Mouse (Mus musculus) cerebellum, adult 2 months (tissue): ENCODE measurements around the gene Srrm3. TPM values are rescaled to one million over a fixed set of nuclear protein-coding genes. Genes with fewer than 3 reads are reported as not detected.
A peak's percentile ranks its signal among the peaks of the same experiment; 100 is the strongest.

ENCODE experiments used
- DNase-seq, 2 experiments: peaks; one replicate each; pipeline ENCODE4 v3.0.0; 2021
- H3K27ac ChIP-seq: fragments of 200-500 bp; 2 replicates; pipeline ENCODE4 v1.5.1; 2012; ENCODE audit warnings: low read length, control low read depth, inconsistent platforms; ENCODE audit not compliant: insufficient read depth
- H3K27me3 ChIP-seq: fragments of 200-500 bp; 2 replicates; pipeline ENCODE4 v1.6.1; 2012; ENCODE audit warnings: inconsistent platforms, mild to moderate bottlenecking, low read length, moderate library complexity; ENCODE audit not compliant: control insufficient read depth, insufficient read depth
- H3K4me1 ChIP-seq: fragments of 200-500 bp; 2 replicates; pipeline ENCODE4 v1.6.1; 2011; ENCODE audit warnings: low read length; ENCODE audit not compliant: control insufficient read depth, insufficient read depth
- H3K4me3 ChIP-seq: fragments of 200-500 bp; replicated peaks from 2 replicates; pipeline ENCODE3; 2011; ENCODE audit warnings: mild to moderate bottlenecking, low read depth, low read length, control low read depth; ENCODE audit not compliant: insufficient read depth
- CTCF ChIP-seq: fragments of 200-500 bp; IDR thresholded peaks from 2 replicates; pipeline ENCODE4 v1.5.1; 2011; ENCODE audit warnings: low read depth, mild to moderate bottlenecking, control low read depth, low read length, moderate library complexity, borderline replicate concordance; ENCODE audit not compliant: insufficient read depth
- POLR2A ChIP-seq: fragments of 200-500 bp; IDR thresholded peaks from 2 replicates; pipeline ENCODE4 v1.6.1; 2011; ENCODE audit warnings: low read length, control low read depth, borderline replicate concordance; ENCODE audit not compliant: insufficient read depth
- WGBS: fragments of 180-500 bp; shearing (Covaris S2); methylation state at CpG from one replicate; pipeline ENCODE4 v1.1.7; 2018; 5-methylcytosine and 5-hydroxymethylcytosine counted together
- polyA plus RNA-seq: library from polyadenylated mRNA; depleted of rRNA; stranded (reverse); fragments of >200 nt; gene quantifications from 2 replicates; pipeline ENCODE4 v1.2.3, GENCODE M21; 2012

Srrm3 gene
- polyA plus RNA-seq, 1 experiment: 123 TPM

DNA sequence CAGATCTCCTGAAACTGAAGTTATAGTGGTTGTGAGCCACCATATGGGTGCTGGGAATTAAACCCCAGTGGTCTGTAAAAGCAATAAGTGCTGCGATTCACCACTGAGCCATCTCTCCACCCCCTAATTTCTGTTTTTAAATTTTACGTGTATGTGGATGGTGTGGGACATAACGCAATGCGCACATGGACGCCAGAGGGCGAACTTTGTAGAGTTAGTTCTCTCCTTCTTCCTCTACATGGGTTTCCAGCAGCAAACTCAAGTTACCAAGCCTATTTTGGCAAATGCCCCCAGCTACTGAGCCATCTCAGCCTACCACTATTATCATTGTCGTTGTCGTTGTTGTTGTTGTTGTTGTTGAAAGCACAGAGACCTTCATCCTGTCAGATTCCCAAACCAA is 70.5 kb downstream of the Srrm3 start:
- TF ChIP-seq POLR2A (no peak), CTCF (peak; percentile 68)
- Histone ChIP-seq H3K27ac (no peak overlapping the region), H3K4me1 (peaks cover 7% of the 10 kb centered on the region), H3K4me3 (no peak overlapping the region), H3K27me3 (no peaks in the 10 kb centered on the region)
- peak; percentile 50 to 57 for DNase-seq
- WGBS: 8% methylated on average over 8 of the region's 8 CpGs

DNA sequence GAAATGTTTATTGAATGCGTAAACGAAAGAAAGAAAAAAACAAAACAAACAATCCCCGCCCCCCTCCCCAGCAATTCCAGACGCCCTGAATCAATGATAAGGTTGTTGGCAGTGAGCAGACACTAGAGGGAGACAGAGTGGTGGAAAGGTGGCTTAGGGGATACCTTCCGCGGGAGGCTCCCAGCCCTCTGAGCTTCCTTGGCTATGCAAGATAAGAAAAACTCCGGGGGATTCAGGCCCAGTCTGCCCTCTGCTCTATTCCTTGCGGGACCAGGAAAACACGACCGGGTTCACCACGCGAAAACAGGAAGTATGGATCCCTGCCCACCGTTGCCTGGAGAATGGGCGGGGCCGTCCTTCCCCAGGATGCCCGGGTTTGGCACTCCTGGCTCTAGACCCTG is 71.1 kb downstream of the Srrm3 start:
- peak; percentile 64 to 66 for DNase-seq
- Histone ChIP-seq H3K27ac (no peak overlapping the region), H3K4me3 (peak overlapping the region; percentile 42), H3K27me3 (no peaks in the 10 kb centered on the region), H3K4me1 (peaks cover 7% of the 10 kb centered on the region)
- peak; percentile 69; the same call in 1 of the 2 replicates for TF ChIP-seq CTCF
- no peak for TF ChIP-seq POLR2A
- WGBS: 0% methylated on average over 16 of the region's 16 CpGs

GRCm38 (mm10) chr5:135879449-135880158 is 72.9 kb downstream of the Srrm3 start:
- WGBS: 23% methylated on average over 13 of the region's 13 CpGs
- H3K4me1 ChIP-seq: peaks cover 7% of the 10 kb centered on the region
- no peak overlapping the region for H3K27ac ChIP-seq
- no peak for TF ChIP-seq POLR2A
- no peak for TF ChIP-seq CTCF
- H3K27me3 ChIP-seq: no peaks in the 10 kb centered on the region
- H3K4me3 ChIP-seq: no peak overlapping the region
- DNase-seq: peak in 1 of 2 experiments; percentile 36

- no peak overlapping the region for H3K27ac ChIP-seq
- H3K4me3 ChIP-seq: no peak overlapping the region
- DNase-seq: no peak
- WGBS: 78% methylated on average over 6 of the region's 6 CpGs
- TF ChIP-seq CTCF: no peak
- TF ChIP-seq POLR2A: no peak
- H3K27me3 ChIP-seq: peaks cover 2% of the 10 kb centered on the region; the same call in 1 of the 2 replicates
- H3K4me1 ChIP-seq: peaks cover 2% of the 10 kb centered on the region
These were observed 78.0 kb downstream of the Srrm3 start for GRCm38 (mm10) chr5:135884641-135885040.

GRCm38 (mm10) chr5:135887675-135888102 is 81.0 kb downstream of the Srrm3 start, which contains the start of gene Hspb1:
Gene Hspb1 (plus strand): TSS chr5:135887919.
- no peak for TF ChIP-seq CTCF
- no peak for TF ChIP-seq POLR2A
- H3K27me3 ChIP-seq: peaks cover 2% of the 10 kb centered on the region; the same call in 1 of the 2 replicates
- WGBS: 2% methylated on average over 24 of the region's 24 CpGs
- no peaks in the 10 kb centered on the region for H3K4me1 ChIP-seq
- H3K27ac ChIP-seq: peak within 1 kb of the TSS; percentile 34; the same call in 1 of the 2 replicates
- peak within 1 kb of the TSS; percentile 22 for H3K4me3 ChIP-seq
- peak in 1 of 2 experiments; percentile 41 for DNase-seq

DNA sequence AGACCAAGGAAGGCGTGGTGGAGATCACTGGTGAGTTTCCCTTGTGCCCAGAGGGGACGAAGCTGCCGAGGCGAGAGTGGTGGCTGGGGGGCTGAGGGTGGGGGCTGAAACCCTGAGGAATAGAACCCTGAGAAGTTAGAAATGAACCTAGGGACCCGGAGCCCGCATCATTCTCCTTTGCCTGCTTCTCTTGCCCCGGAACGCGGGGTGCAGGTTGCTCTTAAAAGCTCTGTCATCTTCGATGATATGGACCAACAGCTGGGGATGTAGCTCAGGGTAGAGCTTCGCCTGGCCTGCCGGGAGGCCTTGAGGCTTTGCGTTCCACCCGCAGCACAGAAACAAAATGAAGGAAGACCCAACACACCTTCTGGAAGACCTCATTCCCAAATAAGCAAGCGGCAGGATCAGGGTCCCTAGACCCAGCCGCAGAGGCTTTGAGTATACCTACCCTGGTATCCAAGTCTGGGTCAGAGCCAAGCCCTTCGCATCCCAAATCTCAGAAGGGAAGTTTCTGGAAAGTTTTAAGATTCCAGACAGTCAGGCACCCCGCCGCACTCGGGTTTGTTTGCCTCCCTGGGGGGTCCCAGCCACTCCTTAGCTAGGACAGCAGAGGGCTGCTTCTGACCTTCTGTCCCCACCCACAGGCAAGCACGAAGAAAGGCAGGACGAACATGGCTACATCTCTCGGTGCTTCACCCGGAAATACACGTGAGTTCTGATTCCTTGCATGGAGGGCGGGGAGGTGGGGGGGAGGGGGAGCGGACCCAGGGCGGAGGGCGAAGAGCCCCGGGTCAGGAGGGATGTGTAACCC is 81.9 kb downstream of the Srrm3 start:
- DNase-seq: peak in 1 of 2 experiments; percentile 13
- Histone ChIP-seq H3K27me3 (peaks cover 2% of the 10 kb centered on the region; the same call in 1 of the 2 replicates), H3K4me1 (no peaks in the 10 kb centered on the region), H3K4me3 (peak overlapping the region; percentile 6), H3K27ac (no peak overlapping the region)
- 4% methylated on average over 30 of the region's 30 CpGs for WGBS
- TF ChIP-seq POLR2A: no peak
- no peak for TF ChIP-seq CTCF

- Histone ChIP-seq H3K27ac (no peak overlapping the region), H3K4me3 (no peak overlapping the region), H3K4me1 (no peaks in the 10 kb centered on the region), H3K27me3 (peaks cover 2% of the 10 kb centered on the region; the same call in 1 of the 2 replicates)
- DNase-seq: no peak
- TF ChIP-seq CTCF (no peak), POLR2A (no peak)
- WGBS: 82% methylated on average over 4 of the region's 4 CpGs
These were observed 83.6 kb downstream of the Srrm3 start for GRCm38 (mm10) chr5:135890323-135890722.

- 73% methylated on average over 3 of the region's 3 CpGs for WGBS
- no peak for DNase-seq
These were observed 84.2 kb downstream of the Srrm3 start for GRCm38 (mm10) chr5:135890920-135891319.

More at GRCm38 (mm10) chr5:135890920-135891319, 84.2 kb downstream of the Srrm3 start:
- TF ChIP-seq CTCF (no peak), POLR2A (no peak)
- Histone ChIP-seq H3K4me3 (no peak overlapping the region), H3K27me3 (peaks cover 2% of the 10 kb centered on the region; the same call in 1 of the 2 replicates), H3K4me1 (no peaks in the 10 kb centered on the region), H3K27ac (no peak overlapping the region)
